Mouse (Mus musculus): ENCODE measurements around the gene Olfr713. TPM values are rescaled to one million over a fixed set of nuclear protein-coding genes. Genes with fewer than 3 reads are reported as not detected.

Olfr713 gene
- polyA plus RNA-seq, 1 experiment from 2014 or later = not detected

Other genes with a start within 250 kb of the Olfr713 start
- gene Olfr699, start 238.0 kb upstream of the Olfr713 start, polyA plus RNA-seq (2015; fragmentation: Nextera tagmentation; extraction: Ambion mirVana) = not detected in 2 replicates
- not detected in 2 replicates for gene Olfr700, start 222.3 kb upstream of the Olfr713 start, polyA plus RNA-seq (2015; fragmentation: Nextera tagmentation; extraction: Ambion mirVana)
- not detected in 2 replicates for gene Olfr701, start 217.0 kb upstream of the Olfr713 start, polyA plus RNA-seq (2015; fragmentation: Nextera tagmentation; extraction: Ambion mirVana)
- gene Olfr702, start 197.3 kb upstream of the Olfr713 start, polyA plus RNA-seq (2015; fragmentation: Nextera tagmentation; extraction: Ambion mirVana) = not detected in 2 replicates
- gene Olfr703, start 187.8 kb upstream of the Olfr713 start, polyA plus RNA-seq (2015; fragmentation: Nextera tagmentation; extraction: Ambion mirVana) = not detected in 2 replicates
- gene Olfr704, start 168.0 kb upstream of the Olfr713 start, polyA plus RNA-seq (2015; fragmentation: Nextera tagmentation; extraction: Ambion mirVana) = not detected in 2 replicates
- gene Olfr705, start 154.3 kb upstream of the Olfr713 start, polyA plus RNA-seq (2015; fragmentation: Nextera tagmentation; extraction: Ambion mirVana) = not detected in 2 replicates
- gene Olfr706, start 143.0 kb upstream of the Olfr713 start, polyA plus RNA-seq (2015; fragmentation: Nextera tagmentation; extraction: Ambion mirVana) = not detected in 2 replicates
- gene Olfr707, start 129.9 kb upstream of the Olfr713 start, polyA plus RNA-seq (2015; fragmentation: Nextera tagmentation; extraction: Ambion mirVana) = not detected in 2 replicates
- not detected in 2 replicates for gene Olfr1532-ps1, start 123.2 kb upstream of the Olfr713 start, polyA plus RNA-seq (2015; fragmentation: Nextera tagmentation; extraction: Ambion mirVana)
- not detected in 2 replicates for gene Olfr709-ps1, start 99.0 kb upstream of the Olfr713 start, polyA plus RNA-seq (2015; fragmentation: Nextera tagmentation; extraction: Ambion mirVana)
- not detected in 2 replicates for gene Olfr710, start 82.9 kb upstream of the Olfr713 start, polyA plus RNA-seq (2015; fragmentation: Nextera tagmentation; extraction: Ambion mirVana)
- gene Olfr6, start 67.2 kb upstream of the Olfr713 start, polyA plus RNA-seq (2015; fragmentation: Nextera tagmentation; extraction: Ambion mirVana) = not detected in 2 replicates
- not detected in 2 replicates for gene Olfr711, start 55.7 kb upstream of the Olfr713 start, polyA plus RNA-seq (2015; fragmentation: Nextera tagmentation; extraction: Ambion mirVana)
- gene Olfr2, start 25.1 kb upstream of the Olfr713 start, polyA plus RNA-seq (2015; fragmentation: Nextera tagmentation; extraction: Ambion mirVana) = not detected in 2 replicates
- gene Olfr714, start 39.8 kb downstream of the Olfr713 start, polyA plus RNA-seq (2015; fragmentation: Nextera tagmentation; extraction: Ambion mirVana) = not detected in 2 replicates
- not detected in 2 replicates for gene Olfr17, start 62.0 kb downstream of the Olfr713 start, polyA plus RNA-seq (2015; fragmentation: Nextera tagmentation; extraction: Ambion mirVana)
- gene Olfr715b, start 79.2 kb downstream of the Olfr713 start, polyA plus RNA-seq (2015; fragmentation: Nextera tagmentation; extraction: Ambion mirVana) = not detected in 2 replicates
- not detected in 2 replicates for gene Olfr715, start 99.9 kb downstream of the Olfr713 start, polyA plus RNA-seq (2015; fragmentation: Nextera tagmentation; extraction: Ambion mirVana)
- gene Olfr716, start 107.2 kb downstream of the Olfr713 start, polyA plus RNA-seq (2015; fragmentation: Nextera tagmentation; extraction: Ambion mirVana) = not detected in 2 replicates
- not detected in 2 replicates for gene Nlrp14, start 135.8 kb downstream of the Olfr713 start, polyA plus RNA-seq (2015; fragmentation: Nextera tagmentation; extraction: Ambion mirVana)
- gene Rbmxl2, start 178.3 kb downstream of the Olfr713 start, polyA plus RNA-seq (2015; fragmentation: Nextera tagmentation; extraction: Ambion mirVana) = not detected in 2 replicates